Comparison of ENCODE assay signal across 24 mouse cellular contexts in genomic region chr13:59648598-59648997, GRCm38 (mm10). TPM values are rescaled to one million over a fixed set of nuclear protein-coding genes. Genes with fewer than 3 reads are reported as not detected.
A peak's percentile ranks its signal among the peaks of the same experiment; 100 is the strongest.
DNase-seq lines count a peak whose midpoint lies in the region; ATAC-seq and TF ChIP-seq lines count a peak whose summit lies in the region.
"Had no signal": no experiment of that assay in that cellular context is flagged by ENCODE, and none has a peak within 500 bp of the region (broad histone marks: within the 10 kb centered on the region; RNA-seq: fewer than 3 reads in every experiment).

No protein-coding gene starts in this region.

- DNase-seq in cerebellum, postnatal 4 days (ENCODE audit: low spot score in 2 of 2) = no peak
- peak; percentile 70 for DNase-seq in cerebellum, adult 11-12 months
- peak; percentile 81 for DNase-seq in cerebellum, adult 9-10 months
- DNase-seq in cerebellum, postnatal 25 days = peak; percentile 75 to 76
- no peak for DNase-seq in gastrocnemius, adult 2 months
- no peak for DNase-seq in left cerebral cortex, postnatal 14 days (ENCODE audit: low spot score in 2 of 2)
- no peak for DNase-seq in kidney, postnatal 14 days
- DNase-seq: adrenal gland, postnatal 10 days; B cell, adult 2 months; gastrocnemius, postnatal 25 days; kidney, adult 18-20 months had no signal

- no peak overlapping the region for H3K27ac ChIP-seq in gastrocnemius, adult 2 months
- H3K27ac ChIP-seq: embryonic facial prominence, embryonic 13.5 days; hindbrain, embryonic 10.5 days; hindbrain, embryonic 14.5 days; intestine, embryonic 15.5 days had no signal

- no peak overlapping the region for H3K4me3 ChIP-seq in gastrocnemius, adult 2 months
- H3K4me3 ChIP-seq: embryonic facial prominence, embryonic 13.5 days; heart, embryonic 12.5 days; hindbrain, embryonic 10.5 days; intestine, embryonic 15.5 days had no signal

- peak; percentile 63 for ATAC-seq in cerebellum, adult (ENCODE audit: insufficient number of reproducible peaks, low FRiP score, low TSS enrichment)
- ATAC-seq: CD4-positive, CD25-positive, alpha-beta regulatory T cell, adult 4 months; forebrain, embryonic 14.5 days had no signal

- intact Hi-C loops in gastrocnemius, adult 2 months (cut with DNase I) = no loop called here
- intact Hi-C loops in left cerebral cortex, postnatal 14 days (cut with DNase I) = no loop called here

- no peak for TF ChIP-seq CTCF in gastrocnemius, adult 2 months (IDR thresholded peaks at IDR 0.05)

RNA-seq across cellular contexts. Expression of gene Golm1, which starts 27.0 kb away (rescaled TPM):
- 10 to 100 TPM in 1 of 2 experiments, 1 to 10 TPM in 1; 4.5 to 11.5 TPM for total RNA-seq in gastrocnemius, adult 2 months (2021)
- 10 to 100 TPM; 15.5 to 15.6 TPM for total RNA-seq in left cerebral cortex, postnatal 14 days (2021)

RNA-seq across cellular contexts. Expression of gene 4921517D22Rik, which starts 45.3 kb away (rescaled TPM):
- total RNA-seq in gastrocnemius, adult 2 months (2021) = not detected
- not detected for total RNA-seq in left cerebral cortex, postnatal 14 days (2021)
- total RNA-seq: adrenal gland, postnatal 10 days; adrenal gland, postnatal 4 days; gastrocnemius, adult 18-20 months; gastrocnemius, postnatal 25 days; granulocyte monocyte progenitor cell, adult 5-6 weeks; heart, adult 8-10 months; heart, postnatal 25 days had no signal

Comparison
In these comparisons a context has a peak if more than half of its experiments do, and no peak if none do; other contexts are left out.
1. DNase-seq: peak in cerebellum, adult 11-12 months (single experiment), cerebellum, adult 9-10 months (single experiment) and cerebellum, postnatal 25 days (2 of 2); none in cerebellum, postnatal 4 days (0 of 2), gastrocnemius, adult 2 months (single experiment), left cerebral cortex, postnatal 14 days (0 of 2) and kidney, postnatal 14 days (single experiment).